Mouse (Mus musculus) retina, postnatal 7 days (tissue): ENCODE data around the gene Snf8.

Source experiments
- DNase-seq: peaks from one replicate; pipeline ENCODE4 v3.0.0-alpha.2; 2012; ENCODE audit warnings: low read depth, low spot score

Snf8 gene

GRCm38 (mm10) chr11:96034596-96035052 lies at the start of gene Snf8:
Gene Snf8 (plus strand): TSS chr11:96034885.
- DNase-seq = peak; percentile 88

- no peak for DNase-seq
Observed at GRCm38 (mm10) chr11:95987854-95988447, 46.7 kb upstream of the Snf8 start.

GRCm38 (mm10) chr11:95988533-95988932 lies 46.2 kb upstream of the Snf8 start:
- no peak for DNase-seq

- DNase-seq = no peak
Observed at GRCm38 (mm10) chr11:95989864-95990263, 44.8 kb upstream of the Snf8 start.

- DNase-seq = no peak
Observed at GRCm38 (mm10) chr11:95990431-95990830, 44.3 kb upstream of the Snf8 start.

GRCm38 (mm10) chr11:95990886-95991708 lies 43.6 kb upstream of the Snf8 start:
- no peak for DNase-seq

GRCm38 (mm10) chr11:95994151-95994550 lies 40.5 kb upstream of the Snf8 start:
- DNase-seq = no peak

GRCm38 (mm10) chr11:96003100-96003900 lies 31.4 kb upstream of the Snf8 start:
- DNase-seq = no peak

- no peak for DNase-seq
Observed at GRCm38 (mm10) chr11:96003969-96004792, 30.5 kb upstream of the Snf8 start.

- no peak for DNase-seq
Observed at GRCm38 (mm10) chr11:96004793-96005402, 29.8 kb upstream of the Snf8 start.

GRCm38 (mm10) chr11:96005403-96006271 lies 29.0 kb upstream of the Snf8 start, which contains the start of gene Igf2bp1:
Gene Igf2bp1 (minus strand): TSS chr11:96005940.
- no peak for DNase-seq

GRCm38 (mm10) chr11:96006367-96006851 lies 28.3 kb upstream of the Snf8 start:
- no peak for DNase-seq

- DNase-seq = no peak
Observed at GRCm38 (mm10) chr11:96006852-96007515, 27.7 kb upstream of the Snf8 start.

- no peak for DNase-seq
Observed at GRCm38 (mm10) chr11:96007516-96008235, 27.0 kb upstream of the Snf8 start.

GRCm38 (mm10) chr11:96008827-96009226 lies 25.9 kb upstream of the Snf8 start:
- DNase-seq = no peak

- no peak for DNase-seq
Observed at GRCm38 (mm10) chr11:96011982-96012381, 22.7 kb upstream of the Snf8 start.

- DNase-seq = no peak
Observed at GRCm38 (mm10) chr11:96015421-96015820, 19.3 kb upstream of the Snf8 start.

GRCm38 (mm10) chr11:96017941-96018351 lies 16.7 kb upstream of the Snf8 start:
- DNase-seq = no peak
